Mouse (Mus musculus): Measurements from ENCODE around the gene Brf1. TPM values are rescaled to one million over a fixed set of nuclear protein-coding genes. Genes with fewer than 3 reads are reported as not detected.

Gene Brf1
- total RNA-seq (2015), result 24.0 and 29.3 TPM in 2 replicates
- total RNA-seq (2017), result 27.2 and 39.0 TPM in 2 replicates

DNA sequence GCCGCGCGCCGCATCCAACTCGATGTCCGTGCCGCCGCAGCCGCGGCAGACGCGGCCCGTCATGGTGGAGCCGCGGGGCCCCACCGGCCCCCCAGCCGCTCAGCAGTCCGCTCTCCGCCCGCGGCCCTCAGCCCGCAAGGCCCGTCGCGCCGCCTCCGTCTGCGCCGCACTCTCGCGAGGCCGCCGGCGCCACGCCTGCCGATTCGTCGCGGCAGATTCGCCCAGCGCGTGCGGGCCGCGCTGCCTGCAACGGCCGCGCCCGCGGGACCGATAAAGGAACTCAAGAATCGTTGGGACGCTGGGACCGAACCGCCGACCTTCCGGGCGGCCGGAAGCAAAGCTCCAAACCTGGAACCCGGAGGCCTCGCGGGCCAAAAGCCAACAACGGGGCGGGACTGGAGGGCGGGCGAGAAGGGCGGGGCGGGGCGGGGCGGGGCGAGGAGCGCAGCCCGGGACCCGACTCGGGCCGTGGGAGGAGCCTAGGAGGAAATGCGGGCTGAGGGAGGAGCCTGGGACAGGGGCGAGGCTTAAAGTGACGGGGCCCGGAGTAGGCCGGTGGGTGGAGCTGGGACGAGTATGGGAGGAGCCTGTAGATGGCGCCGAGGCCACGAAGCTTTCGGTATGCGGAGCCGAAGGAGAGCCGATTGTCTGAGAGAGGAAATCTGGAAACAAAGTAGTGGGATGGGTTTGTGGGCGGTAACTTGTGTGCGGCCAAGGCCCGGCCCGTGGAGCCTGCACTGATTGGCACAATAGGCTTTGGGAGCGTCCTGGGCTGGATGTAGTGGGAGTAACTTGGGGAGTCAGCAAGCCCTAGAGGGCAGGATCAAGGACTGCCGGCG is at the start of gene Brf1:
Gene Brf1, minus strand, starts transcription at position 411 of the 839 bp plus-strand sequence.
- ATAC-seq (replicated peaks; ENCODE audit: poor library complexity), result peak; percentile 85

DNA sequence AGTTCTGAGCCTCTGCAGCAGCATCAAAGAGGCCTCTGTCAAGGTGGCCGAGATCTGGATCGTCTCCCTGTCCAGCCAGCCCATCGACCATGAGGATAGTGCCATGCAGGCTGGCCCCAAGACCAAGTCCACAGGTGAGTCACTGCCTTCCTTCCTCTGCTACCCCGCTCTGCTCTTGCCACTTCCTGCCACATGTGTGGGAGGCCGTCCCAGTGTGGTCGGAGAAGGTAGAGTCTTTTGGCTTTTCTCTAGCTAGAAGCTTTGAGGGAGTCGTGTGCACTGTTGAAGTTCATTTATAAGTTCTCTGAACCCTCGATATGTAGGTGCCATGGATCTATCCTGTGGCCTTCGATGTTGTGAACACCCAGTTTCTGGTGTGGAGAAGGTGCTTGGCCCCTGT is 49.3 kb upstream of the Brf1 start:
- no peak for ATAC-seq (replicated peaks; ENCODE audit: poor library complexity)

DNA sequence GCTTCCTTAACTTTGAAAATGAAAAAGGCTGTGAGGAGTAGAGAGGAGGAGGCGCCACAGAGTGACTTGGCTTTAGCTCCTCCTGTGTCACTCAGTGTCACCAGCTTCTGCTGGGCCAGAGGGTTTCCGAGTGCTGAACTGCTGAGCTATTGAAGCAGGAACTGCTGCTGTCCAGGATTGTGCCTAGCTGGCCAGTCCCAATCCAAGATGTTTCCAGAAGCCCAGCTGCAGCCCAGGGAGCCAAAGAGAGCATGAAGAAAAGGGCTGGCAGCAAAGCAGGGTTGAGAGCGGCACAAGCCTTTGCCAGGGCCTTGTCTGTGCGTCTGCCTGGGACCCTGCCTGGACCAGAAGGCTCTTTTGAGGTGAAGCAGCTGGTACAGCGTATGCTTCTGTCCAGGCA is 47.6 kb upstream of the Brf1 start:
- no peak for ATAC-seq (replicated peaks; ENCODE audit: poor library complexity)

DNA sequence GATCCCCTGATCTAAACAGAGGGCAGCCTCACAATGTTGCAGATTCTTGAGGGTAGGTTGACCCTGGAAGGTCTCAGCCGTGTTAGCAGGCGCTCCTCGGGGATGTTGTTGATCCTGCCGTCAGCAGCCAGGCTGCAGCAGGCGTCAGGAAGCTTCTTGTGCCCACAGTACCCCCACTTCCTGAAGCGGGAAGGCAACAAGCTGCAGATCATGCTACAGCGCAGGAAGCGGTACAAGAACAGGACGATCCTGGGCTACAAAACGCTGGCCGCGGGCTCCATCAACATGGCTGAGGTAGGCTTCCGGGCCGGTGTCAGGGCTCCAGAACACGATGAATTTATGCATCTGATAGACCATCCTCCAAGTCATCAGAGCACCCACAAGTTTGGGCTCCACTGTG is 46.4 kb upstream of the Brf1 start:
- ATAC-seq (replicated peaks; ENCODE audit: poor library complexity), result 0 out of 2 replicates have a peak, but pooled peaks have one; percentile 19

DNA sequence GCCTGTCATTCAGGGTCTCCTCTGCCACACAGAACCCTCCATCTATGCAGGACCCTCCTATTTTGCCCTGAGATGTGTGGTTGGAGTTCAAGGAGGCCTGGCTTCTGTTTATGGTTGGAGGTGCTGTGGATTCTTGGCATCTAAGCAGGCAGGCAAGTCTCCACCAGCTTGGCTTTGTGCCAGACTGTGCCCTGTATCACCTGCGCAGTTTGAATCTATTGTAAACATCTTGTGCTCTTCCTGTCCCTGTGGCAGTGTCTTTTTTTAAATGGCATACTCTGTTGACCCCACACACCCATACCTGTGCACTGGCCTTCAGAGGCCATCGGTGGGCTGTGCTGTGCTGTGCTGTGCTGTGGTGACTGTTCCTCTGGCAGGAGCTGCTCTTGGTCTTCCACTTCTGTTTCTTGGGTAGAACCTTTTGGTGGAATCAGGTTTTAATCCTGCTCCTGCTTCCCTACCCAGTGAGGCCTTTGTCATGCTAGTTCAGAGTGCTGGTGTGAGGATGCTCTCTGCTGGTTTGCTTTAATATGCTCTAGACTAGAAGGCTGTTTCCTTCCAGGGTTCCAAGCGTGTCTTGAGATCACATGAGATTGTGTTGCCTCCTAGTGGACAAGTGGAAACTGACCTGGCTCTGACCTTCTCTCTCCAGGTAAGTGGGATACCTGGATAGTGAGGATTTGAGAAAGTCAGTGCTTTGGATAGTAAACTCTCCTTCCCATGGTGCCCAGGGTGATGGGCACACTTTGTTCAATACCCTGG is 44.6 kb upstream of the Brf1 start:
- ATAC-seq (replicated peaks; ENCODE audit: poor library complexity), result peak; percentile 24

DNA sequence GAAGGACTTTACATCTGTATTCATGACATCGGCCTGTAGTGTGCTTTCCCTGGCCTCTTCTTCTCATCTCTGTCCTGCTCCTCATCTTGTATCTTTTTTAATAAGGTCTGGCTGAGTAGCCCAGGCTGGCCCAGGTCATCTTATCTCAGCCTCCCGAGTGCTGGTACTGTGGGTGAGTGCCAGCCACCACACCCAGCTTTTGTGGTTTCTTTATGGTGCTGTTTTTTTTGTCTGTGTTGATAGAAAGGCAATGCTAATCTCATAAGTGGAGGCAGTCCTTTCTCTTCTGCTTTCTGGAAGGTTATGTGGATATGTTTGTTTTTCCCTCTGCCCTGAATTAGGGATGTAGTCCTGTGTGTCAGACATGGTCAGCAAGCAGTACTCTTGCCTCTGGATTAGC is 42.0 kb upstream of the Brf1 start:
- peak; percentile 76 for ATAC-seq (replicated peaks; ENCODE audit: poor library complexity)

DNA sequence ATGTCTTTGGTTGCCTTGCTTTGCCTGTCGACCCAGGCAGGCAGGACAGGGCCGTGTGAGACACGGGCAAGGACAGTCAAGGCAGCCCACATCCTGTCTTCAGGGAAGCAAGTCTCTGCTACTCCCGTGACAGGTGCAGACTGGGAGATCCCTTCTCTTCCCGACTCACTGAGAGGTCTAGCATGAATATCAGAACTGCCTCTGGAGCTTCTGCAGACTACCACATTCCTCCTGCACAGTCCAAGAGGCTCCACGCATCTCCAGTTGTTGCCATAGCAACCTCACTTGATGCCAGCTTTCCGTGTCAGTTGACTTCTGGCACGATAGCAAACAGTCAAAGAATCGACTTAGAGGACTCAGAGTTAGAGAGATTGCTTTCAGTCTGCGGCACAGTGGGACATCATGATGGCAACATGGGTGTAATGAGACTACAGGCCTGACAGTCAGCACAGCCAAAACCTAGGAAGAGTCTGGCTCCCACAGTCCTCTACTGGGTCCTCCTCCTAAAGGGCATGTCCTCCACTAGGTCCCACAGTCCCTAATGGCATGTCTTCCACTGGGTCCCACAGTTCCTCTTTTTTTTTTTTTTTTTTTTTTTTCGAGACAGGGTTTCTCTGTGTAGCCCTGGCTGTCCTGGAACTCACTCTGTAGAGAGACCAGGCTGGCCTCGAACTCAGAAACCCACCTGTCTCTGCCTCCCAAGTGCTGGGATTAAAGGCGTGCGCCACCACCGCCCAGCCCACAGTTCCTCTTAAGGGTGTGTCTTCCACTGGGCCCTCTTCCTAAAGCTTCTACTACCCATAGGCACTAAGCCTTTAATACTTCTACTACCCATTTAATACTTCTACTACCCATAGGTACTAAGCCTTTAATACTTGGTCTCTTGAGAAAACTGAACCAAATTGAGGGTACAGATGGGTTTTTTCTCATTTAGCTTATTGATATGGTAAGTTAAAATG is 41.3 kb upstream of the Brf1 start:
- ATAC-seq (replicated peaks; ENCODE audit: poor library complexity), result no peak

DNA sequence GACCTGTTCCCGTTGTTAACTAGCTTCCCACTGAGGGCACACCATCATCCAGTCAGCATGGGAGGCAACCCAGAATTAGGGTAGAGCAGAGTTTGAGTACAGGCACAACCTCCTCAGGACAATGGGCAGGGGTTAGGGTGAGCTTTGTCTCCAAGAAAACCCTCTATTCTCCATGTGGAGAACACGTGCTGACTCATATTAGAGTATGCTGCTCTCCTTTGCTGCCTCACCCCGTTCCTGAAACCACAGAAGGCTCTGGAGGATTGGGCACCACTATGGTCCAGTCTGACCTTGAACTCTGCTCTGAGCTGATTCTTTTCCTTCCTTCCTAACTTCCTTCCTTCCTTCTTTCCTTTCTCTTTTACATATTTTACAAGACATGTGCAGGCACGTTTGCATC is 37.9 kb upstream of the Brf1 start:
- ATAC-seq (replicated peaks; ENCODE audit: poor library complexity), result no peak

DNA sequence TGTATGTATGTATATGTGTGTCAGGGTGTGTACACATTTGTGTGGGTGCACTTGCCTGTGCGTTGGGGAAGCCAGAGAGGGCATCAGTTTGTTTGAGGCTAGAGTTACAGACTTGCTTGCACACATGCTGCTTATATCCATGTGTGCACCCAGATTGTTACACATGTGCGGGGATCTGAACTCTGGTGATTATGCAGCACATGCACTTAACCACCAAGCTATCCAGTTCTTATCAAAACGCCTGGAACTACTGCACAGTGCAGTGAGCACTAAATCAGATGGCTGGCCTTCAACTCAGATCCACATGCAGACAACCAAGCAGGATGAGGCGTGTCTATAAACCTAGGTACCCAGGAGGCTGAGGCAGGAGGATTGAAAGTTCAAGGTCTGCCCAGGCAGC is 36.5 kb upstream of the Brf1 start:
- ATAC-seq (replicated peaks; ENCODE audit: poor library complexity), result peak; percentile 66

DNA sequence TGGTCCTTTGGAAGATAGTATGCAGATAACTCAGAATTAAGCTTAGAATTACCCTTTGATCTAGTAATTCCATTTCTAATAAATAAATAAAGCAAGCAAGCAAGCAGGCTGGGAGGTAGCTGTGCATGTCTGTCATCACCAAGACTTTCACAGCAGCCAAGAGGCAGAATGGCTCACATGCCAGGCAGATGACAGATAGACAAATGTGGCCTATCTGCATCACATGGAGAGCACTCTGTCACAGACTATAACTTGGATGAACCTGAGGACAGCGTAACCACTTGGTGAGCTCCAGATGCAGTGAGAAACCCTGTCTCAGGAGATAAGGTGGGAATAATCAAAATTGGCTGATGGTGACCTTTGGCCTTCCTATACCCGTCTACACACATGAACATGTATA is 34.6 kb upstream of the Brf1 start:
- peak; percentile 40 for ATAC-seq (replicated peaks; ENCODE audit: poor library complexity)

DNA sequence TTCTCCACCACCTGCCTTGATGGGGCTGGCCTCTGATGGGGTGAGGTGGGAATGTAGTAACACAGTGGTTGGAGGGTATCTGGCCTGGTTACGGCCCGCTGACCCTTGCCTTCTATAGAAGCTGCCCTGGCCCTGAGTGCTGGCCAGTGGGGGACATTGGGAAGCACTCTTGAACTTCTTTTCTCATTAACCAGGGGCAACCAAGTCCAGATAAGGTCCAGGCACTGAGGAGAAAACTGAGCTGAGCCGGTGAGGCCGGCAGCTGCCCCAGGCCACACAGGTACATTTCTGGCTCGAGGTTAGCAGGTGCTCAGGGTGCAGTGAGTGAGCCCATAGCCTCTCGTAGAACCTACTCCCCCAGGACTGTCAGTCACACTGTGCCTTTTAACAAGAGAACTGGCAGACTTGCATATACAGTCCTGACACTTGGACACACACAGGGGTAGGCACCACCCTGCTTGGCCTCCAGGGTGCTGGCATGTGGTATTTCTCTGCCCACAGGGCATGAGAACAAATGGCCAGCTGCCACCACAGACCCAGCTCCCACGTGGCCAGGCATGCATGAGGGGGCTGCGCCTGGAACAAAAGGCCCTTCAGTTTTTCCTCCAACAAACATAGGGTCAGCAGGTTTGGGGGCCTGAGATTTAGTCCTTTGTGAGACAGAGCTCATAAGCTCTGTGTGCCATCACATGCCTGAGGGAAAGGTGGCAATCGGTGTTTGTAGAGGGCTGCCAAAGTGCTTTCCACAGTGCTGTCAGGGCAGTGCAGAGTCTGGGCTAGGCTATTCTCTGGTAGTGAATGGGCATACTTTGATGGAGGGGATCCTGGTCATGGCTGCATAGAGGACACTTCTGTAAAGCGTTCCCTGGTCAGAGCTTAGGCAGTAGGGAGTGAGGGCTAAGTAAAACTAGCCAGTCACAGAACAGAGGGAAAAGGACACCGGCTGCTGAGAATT is 32.1 kb upstream of the Brf1 start:
- no peak for ATAC-seq (replicated peaks; ENCODE audit: poor library complexity)

DNA sequence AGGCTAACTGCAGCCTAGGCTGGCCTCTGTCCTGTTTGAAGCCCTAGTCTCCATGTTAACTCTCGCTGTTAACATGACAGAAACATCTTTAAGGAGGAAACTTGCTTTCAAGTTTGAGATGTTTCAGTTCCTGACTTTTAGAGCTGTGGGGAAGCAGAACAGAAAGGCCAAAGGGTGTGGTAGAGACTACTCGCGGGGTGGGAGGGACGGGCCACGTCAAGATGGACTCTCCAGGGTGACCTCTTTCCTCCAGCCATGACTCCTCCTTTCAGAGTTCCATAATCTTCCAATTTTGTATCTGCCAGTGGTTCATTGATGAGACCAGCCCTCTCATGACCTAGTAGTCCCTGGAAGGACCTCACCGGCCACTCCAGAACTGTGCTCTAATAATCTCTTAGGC is 30.9 kb upstream of the Brf1 start:
- peak; percentile 6; the same call in 1 of the 2 replicates for ATAC-seq (replicated peaks; ENCODE audit: poor library complexity)

DNA sequence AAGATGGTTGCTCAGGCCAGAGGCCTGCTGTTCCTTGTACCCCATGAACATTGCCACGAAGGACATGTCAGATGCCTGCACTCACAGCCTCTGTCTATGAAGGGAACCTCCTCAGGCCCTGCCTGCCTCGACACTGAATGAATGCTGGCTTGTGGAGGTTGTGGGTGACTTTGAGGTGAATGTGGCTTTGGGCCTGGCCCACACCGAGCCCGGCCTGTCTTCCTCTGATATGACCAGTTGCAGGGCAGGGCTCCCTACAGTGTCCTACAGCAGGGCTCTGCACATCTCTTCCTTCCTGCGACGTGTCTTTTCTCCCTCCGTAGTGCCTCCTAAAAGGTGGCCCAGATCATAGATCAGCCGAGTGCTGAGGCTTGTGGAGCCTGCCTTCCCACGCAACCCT is 30.5 kb upstream of the Brf1 start:
- peak; percentile 67 for ATAC-seq (replicated peaks; ENCODE audit: poor library complexity)

DNA sequence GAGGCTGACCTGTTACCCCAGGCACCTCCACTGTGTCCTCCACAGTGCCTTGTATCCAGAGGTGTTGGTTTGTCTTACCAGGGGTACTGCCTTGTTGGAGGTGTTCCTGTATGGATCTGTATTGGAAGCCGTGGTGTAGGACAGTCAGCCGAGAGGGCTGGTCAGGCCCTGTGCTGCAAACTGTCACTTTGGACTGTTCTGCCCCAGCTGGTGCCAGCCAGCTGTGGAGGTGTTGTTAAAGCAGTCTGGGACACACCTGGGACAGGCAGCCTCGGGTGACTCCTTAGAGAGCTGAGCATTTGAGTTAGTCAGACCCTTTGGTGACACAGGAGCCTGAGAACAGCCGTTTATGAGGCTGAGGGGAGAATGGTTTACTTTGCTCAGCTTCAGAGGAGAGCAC is 29.5 kb upstream of the Brf1 start:
- no peak for ATAC-seq (replicated peaks; ENCODE audit: poor library complexity)

DNA sequence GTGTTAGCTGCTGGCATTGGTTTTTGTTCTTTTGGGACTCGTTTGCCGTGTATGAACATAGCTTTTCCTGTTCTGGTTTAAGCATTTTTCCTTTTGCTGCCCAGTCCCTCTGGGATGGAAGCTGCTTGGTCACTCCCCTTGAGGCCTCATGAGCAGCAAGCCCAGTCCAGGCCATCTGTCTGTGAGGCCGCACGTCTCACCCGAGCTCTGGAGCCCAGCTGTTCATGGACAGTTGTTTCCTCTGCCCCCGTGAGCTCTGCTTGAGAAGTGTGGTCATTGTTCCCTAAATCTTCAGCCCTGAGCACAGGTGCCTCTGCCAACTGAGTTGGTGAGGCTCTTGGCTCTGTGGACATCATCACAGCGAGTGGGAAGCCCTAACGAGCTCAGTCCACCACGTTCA is 28.4 kb upstream of the Brf1 start:
- no peak for ATAC-seq (replicated peaks; ENCODE audit: poor library complexity)

DNA sequence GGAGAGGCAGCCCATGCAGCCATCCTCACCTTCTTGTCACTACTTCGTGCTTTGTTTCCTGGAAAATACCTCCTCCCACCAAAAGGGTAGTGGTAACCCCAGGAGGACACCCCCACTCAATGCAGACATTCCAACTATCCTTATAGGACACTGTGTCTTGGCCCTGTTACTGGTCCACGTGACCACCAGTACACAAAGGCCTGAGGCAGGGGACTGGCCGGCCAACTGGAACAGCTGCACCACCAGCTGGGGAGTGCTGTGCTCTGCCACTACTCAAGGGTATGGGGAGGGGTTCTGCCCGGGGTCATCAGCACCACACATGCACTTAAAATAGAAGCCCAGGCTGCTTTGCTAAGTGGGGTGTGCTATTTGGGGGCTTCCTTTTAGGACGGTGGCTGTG is 27.6 kb upstream of the Brf1 start:
- no peak for ATAC-seq (replicated peaks; ENCODE audit: poor library complexity)

DNA sequence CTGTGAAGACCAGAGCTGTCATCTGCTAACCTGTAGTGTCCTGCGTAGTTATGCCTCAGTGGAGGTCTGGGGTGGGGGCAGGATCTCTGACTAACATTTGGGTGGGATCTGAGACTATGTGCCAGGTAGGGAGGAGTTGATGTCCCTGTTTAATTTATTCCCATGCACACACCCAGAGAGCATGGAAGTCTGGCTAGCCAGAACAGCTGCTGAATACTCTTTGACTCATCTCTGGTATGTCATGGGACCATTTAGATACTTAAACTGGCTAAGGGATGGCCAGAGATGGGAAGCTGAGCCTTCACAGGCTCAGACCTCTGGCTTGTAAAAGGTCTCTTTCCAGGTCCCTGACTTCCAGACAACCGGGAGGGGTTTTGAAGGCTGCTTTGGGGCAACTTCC is 27.0 kb upstream of the Brf1 start:
- no peak for ATAC-seq (replicated peaks; ENCODE audit: poor library complexity)

DNA sequence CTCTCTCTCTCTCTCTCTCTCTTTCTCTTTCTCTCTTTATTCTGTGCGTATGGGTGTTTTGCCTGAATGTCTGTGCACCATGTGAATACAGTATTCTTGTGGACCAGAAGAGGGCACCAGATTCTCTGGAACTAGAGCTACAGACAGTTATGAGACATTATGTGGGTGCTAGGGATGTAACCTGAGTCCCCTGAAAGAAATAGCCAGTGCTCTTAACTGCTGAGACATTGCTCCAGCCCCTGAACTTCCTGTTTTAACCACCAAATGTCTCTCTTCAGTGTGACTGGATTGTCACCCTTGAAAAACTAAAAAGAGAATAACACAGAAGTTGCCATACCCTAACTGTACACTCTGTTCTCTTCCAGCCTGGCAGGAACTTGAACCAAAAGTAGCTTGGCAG is 26.1 kb upstream of the Brf1 start:
- peak; percentile 7; the same call in 1 of the 2 replicates for ATAC-seq (replicated peaks; ENCODE audit: poor library complexity)

DNA sequence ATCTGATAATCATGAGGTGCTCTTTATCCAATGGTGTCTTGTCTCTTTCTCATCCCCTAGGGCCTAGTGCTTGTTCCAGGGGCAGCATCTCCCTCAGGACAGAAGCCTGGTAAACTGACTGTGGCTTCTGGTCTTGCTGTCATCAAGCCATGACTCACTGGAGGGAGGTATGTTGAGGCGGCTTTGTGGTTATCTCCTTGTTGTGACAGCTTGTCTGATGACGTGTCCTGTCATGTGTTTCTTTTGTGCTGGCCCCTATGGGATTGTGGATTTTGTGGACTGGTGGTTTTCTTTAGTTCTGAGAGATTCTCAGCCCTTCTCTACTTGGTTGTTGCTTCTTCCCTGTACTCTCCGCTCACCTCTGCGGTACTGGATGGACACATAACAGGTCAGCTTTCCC is 22.6 kb upstream of the Brf1 start:
- peak; percentile 83 for ATAC-seq (replicated peaks; ENCODE audit: poor library complexity)

DNA sequence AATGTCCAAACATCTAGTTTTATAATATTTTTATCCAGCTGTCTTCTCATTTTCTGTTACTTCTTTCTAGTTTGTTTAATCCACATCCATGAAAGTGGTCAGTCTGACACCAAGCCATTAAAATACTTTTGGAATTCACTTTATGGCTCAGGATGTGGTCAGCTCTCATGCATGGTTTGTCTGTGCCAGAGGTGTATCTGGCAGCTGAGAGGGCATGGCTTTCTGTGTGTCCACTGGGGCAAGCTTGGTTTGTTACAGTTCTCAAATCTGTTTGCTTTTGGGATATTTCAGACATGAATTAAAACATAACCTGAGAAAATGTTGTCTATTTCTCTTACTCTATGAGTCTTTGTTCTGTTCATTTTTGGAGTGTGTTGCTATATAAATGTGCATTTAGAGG is 21.0 kb upstream of the Brf1 start:
- ATAC-seq (replicated peaks; ENCODE audit: poor library complexity), result no peak
